Mouse (Mus musculus): ENCODE measurements at regions not wholly inside any gene's neighbourhood (a gene's known extent, or its start where the extent isn't known, plus 50 kb on each side); places are given as distances from the start of the nearest gene placed in this dataset.

DNA sequence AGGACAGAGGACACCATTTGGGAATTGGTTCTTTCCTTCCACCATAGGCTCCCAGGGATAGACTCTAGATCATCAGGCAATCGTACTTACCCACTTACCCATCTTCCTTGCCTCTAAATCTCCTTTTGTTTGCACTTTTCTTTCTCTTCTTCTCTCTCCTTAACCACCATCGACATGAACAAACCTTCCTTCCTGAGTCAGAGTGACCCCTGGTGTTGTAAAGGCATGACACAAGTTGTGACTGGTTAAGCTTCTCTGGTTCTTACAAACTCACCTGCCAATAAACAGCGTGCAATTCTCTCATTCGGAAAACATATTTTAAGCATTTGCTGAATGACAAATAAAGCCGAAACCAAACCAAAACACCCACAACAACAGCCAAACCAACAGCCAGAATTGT is 193.4 kb upstream of the Mctp2 start:
- TF ChIP-seq CTCF (IDR thresholded peaks at IDR 0.05; ENCODE audit: insufficient read depth, low read depth, low read length) (no peak), POLR2A (IDR thresholded peaks at IDR 0.05; ENCODE audit: insufficient read depth, low read depth, low read length) (no peak)
